Mouse (Mus musculus): Measurements from ENCODE around the gene Fbxo24. TPM values are rescaled to one million over a fixed set of nuclear protein-coding genes. Genes with fewer than 3 reads are reported as not detected.
A peak's percentile ranks its signal among the peaks of the same experiment; 100 is the strongest.

Fbxo24 gene
- polyA plus RNA-seq, 1 experiment from 2014 or later = 0.19 TPM

DNA sequence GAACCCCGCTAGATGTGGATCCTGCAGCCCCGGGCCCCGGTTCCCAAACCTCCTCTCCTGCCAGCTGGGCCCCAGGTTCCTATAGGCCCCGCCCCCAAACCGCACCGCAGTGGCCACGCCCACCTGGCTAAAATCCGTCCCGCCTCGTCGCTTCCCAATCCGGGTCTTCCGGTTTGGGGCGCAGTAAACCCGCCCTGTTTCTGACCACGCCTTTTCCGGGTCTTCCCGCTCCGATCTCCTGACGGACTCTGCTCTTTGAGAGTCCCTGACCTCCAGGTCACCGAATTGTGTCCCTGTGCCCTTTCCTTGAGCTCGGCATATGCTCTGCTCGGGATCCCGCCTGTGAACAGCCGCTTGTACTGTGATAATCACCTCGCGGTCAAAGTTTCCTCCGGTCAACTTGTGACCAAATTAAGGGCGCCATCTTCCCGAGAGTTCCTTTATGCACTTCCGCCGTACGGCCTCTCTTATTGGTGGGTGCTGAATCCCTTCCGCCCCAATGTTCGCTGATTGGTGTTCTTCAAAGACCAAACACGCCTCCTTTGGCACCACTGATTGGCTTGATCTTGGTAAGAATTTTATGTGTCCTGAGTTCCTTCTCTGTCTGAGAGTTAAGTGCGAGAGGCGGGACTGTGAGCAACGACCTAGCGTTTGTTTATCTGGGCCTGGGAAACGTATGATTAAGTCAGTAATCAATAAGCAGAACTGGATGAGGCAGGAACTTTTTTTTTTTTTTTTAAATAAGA, 28.0 kb downstream of the Fbxo24 start, which contains the start of gene Mospd3:
TSS of gene Mospd3 (minus strand) at position 440 of the 746 bp plus-strand sequence.
- peak within 1 kb of the TSS; percentile 80 for H3K4me2 ChIP-seq (ENCODE audit: low read depth, low read length)
- peak within 1 kb of the TSS; percentile 79 for H3K9ac ChIP-seq (replicated peaks; ENCODE audit: low read depth, low read length)
- H3K27me3 ChIP-seq (ENCODE audit: control insufficient read depth, insufficient read depth, low read length) = no peaks in the 10 kb centered on the region
- H3K4me3 ChIP-seq (ENCODE audit: low read depth, low read length) = peak within 1 kb of the TSS; percentile 74
- H3K4me1 ChIP-seq (ENCODE audit: control insufficient read depth, insufficient read depth, low read length) = peaks cover 16% of the 10 kb centered on the region; the same call in 1 of the 2 replicates
- H3K9me3 ChIP-seq (ENCODE audit: control insufficient read depth, low read length) = no peaks in the 10 kb centered on the region
- no peaks in the 10 kb centered on the region for H3K36me3 ChIP-seq (ENCODE audit: control insufficient read depth, insufficient read depth, low read length)
- peak within 1 kb of the TSS; percentile 76 for H3K27ac ChIP-seq (ENCODE audit: low read depth, low read length)
- peak; percentile 96 for ATAC-seq (ENCODE audit: low read depth)
- WGBS = under 1% methylated on average over 41 of the region's 41 CpGs

DNA sequence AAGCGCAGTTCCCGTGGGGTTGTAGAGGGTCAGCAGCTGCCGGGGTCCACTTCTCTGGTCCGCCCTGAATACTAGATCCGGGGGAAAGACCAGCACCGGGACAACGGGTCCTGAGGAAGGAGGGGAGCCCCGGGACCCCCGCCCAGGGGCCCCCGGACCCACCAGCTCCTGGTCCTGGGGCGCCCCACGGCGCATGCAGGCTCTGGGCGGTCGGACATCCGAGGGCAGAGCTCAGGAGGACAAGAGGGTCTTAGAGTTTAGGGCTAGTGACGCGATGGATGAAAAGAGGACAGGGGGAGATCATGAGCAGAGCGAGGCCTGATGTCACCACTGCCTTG, 28.6 kb downstream of the Fbxo24 start:
- no peaks in the 10 kb centered on the region for H3K27me3 ChIP-seq (ENCODE audit: control insufficient read depth, insufficient read depth, low read length)
- no peaks in the 10 kb centered on the region for H3K36me3 ChIP-seq (ENCODE audit: control insufficient read depth, insufficient read depth, low read length)
- peak overlapping the region; percentile 60 for H3K27ac ChIP-seq (ENCODE audit: low read depth, low read length)
- peak overlapping the region; percentile 74 for H3K4me3 ChIP-seq (ENCODE audit: low read depth, low read length)
- H3K9ac ChIP-seq (replicated peaks; ENCODE audit: low read depth, low read length) = peak overlapping the region; percentile 79
- WGBS = 2% methylated on average over 19 of the region's 19 CpGs
- peak; percentile 67 for ATAC-seq (ENCODE audit: low read depth)
- H3K4me2 ChIP-seq (ENCODE audit: low read depth, low read length) = peak overlapping the region; percentile 80
- H3K9me3 ChIP-seq (ENCODE audit: control insufficient read depth, low read length) = no peaks in the 10 kb centered on the region
- H3K4me1 ChIP-seq (ENCODE audit: control insufficient read depth, insufficient read depth, low read length) = peaks cover 16% of the 10 kb centered on the region; the same call in 1 of the 2 replicates

DNA sequence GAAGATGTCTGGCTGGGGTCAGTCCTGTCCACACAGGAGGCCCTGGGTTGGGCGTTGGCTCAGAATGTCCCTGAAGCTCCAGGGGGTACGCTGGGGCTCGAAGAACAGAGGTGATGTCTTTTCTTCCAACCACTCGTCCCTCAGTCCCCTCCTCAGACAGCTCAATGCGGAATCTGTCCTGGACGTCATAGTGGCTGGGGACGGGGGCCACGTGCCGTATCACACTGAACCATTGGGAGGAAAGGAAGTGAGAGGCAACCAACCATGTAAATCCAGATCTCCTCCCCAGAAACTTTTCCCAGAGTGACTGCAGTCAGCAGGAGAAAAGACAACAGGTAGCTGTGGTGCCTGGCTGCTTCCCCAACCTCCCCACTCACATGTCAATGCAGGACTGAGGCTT, 29.2 kb downstream of the Fbxo24 start:
- 72% methylated on average over 9 of the region's 9 CpGs for WGBS

GRCm38 (mm10) chr5:137598100-137598826, 30.5 kb downstream of the Fbxo24 start:
- Histone ChIP-seq H3K9me3 (ENCODE audit: control insufficient read depth, low read length) (no peaks in the 10 kb centered on the region), H3K9ac (replicated peaks; ENCODE audit: low read depth, low read length) (no peak overlapping the region), H3K4me1 (ENCODE audit: control insufficient read depth, insufficient read depth, low read length) (peaks cover 16% of the 10 kb centered on the region; the same call in 1 of the 2 replicates), H3K27ac (ENCODE audit: low read depth, low read length) (no peak overlapping the region), H3K4me3 (ENCODE audit: low read depth, low read length) (no peak overlapping the region), H3K27me3 (ENCODE audit: control insufficient read depth, insufficient read depth, low read length) (no peaks in the 10 kb centered on the region), H3K36me3 (ENCODE audit: control insufficient read depth, insufficient read depth, low read length) (no peaks in the 10 kb centered on the region), H3K4me2 (ENCODE audit: low read depth, low read length) (no peak overlapping the region)
- WGBS = 93% methylated on average over 2 of the region's 2 CpGs
- ATAC-seq (ENCODE audit: low read depth) = no peak

More for the DNA sequence above, 29.2 kb downstream of the Fbxo24 start:
- Histone ChIP-seq H3K4me3 (ENCODE audit: low read depth, low read length) (peak overlapping the region; percentile 74), H3K27me3 (ENCODE audit: control insufficient read depth, insufficient read depth, low read length) (no peaks in the 10 kb centered on the region), H3K9me3 (ENCODE audit: control insufficient read depth, low read length) (no peaks in the 10 kb centered on the region), H3K27ac (ENCODE audit: low read depth, low read length) (no peak overlapping the region), H3K36me3 (ENCODE audit: control insufficient read depth, insufficient read depth, low read length) (no peaks in the 10 kb centered on the region), H3K4me1 (ENCODE audit: control insufficient read depth, insufficient read depth, low read length) (peaks cover 16% of the 10 kb centered on the region; the same call in 1 of the 2 replicates), H3K4me2 (ENCODE audit: low read depth, low read length) (peak overlapping the region; percentile 80), H3K9ac (replicated peaks; ENCODE audit: low read depth, low read length) (peak overlapping the region; percentile 79)
- ATAC-seq (ENCODE audit: low read depth) = no peak

GRCm38 (mm10) chr5:137597625-137598024, 31.2 kb downstream of the Fbxo24 start:
- no peak overlapping the region for H3K9ac ChIP-seq (replicated peaks; ENCODE audit: low read depth, low read length)
- no peak overlapping the region for H3K4me2 ChIP-seq (ENCODE audit: low read depth, low read length)
- 98% methylated on average over 6 of the region's 6 CpGs for WGBS
- no peak for ATAC-seq (ENCODE audit: low read depth)
- no peak overlapping the region for H3K27ac ChIP-seq (ENCODE audit: low read depth, low read length)
- H3K9me3 ChIP-seq (ENCODE audit: control insufficient read depth, low read length) = no peaks in the 10 kb centered on the region
- H3K36me3 ChIP-seq (ENCODE audit: control insufficient read depth, insufficient read depth, low read length) = no peaks in the 10 kb centered on the region
- peaks cover 16% of the 10 kb centered on the region; the same call in 1 of the 2 replicates for H3K4me1 ChIP-seq (ENCODE audit: control insufficient read depth, insufficient read depth, low read length)
- H3K4me3 ChIP-seq (ENCODE audit: low read depth, low read length) = no peak overlapping the region
- H3K27me3 ChIP-seq (ENCODE audit: control insufficient read depth, insufficient read depth, low read length) = no peaks in the 10 kb centered on the region

DNA sequence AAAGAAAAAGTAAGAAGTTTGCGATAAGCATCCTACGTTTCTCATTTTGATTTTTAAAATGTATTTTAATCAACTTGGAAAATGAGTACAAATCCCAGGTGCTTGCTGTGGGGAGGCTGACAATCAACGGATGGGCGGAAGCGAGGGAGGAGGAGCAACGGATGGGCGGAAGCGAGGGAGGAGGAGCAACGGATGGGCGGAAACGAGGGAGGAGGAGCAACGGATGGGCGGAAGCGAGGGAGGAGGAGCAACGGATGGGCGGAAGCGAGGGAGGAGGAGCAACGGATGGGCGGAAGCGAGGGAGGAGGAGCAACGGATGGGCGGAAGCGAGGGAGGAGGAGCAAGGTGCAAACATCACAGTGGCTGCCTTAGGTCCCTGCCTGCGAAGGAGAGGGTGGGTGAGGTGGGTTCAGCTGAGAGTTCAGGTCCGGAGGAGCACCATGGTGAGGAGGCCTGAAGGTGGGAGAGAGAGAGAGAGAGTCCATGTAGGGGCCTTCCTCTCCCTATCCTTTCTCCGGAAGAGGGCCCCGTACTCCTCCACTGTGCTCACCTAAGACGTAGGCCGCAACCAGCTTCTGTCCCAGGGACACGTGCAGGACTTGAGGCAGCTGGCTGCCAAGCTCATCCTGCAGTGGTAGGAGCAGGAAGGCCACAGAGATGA, 32.1 kb downstream of the Fbxo24 start:
- no peak for ATAC-seq (ENCODE audit: low read depth)

GRCm38 (mm10) chr5:137595921-137596320, 32.9 kb downstream of the Fbxo24 start:
- H3K4me3 ChIP-seq (ENCODE audit: low read depth, low read length) = no peak overlapping the region

More for the DNA sequence above, 32.1 kb downstream of the Fbxo24 start:
- H3K4me3 ChIP-seq (ENCODE audit: low read depth, low read length) = no peak overlapping the region
- no peaks in the 10 kb centered on the region for H3K9me3 ChIP-seq (ENCODE audit: control insufficient read depth, low read length)
- peaks cover 10% of the 10 kb centered on the region; the same call in 1 of the 2 replicates for H3K4me1 ChIP-seq (ENCODE audit: control insufficient read depth, insufficient read depth, low read length)
- no peak overlapping the region for H3K27ac ChIP-seq (ENCODE audit: low read depth, low read length)
- H3K36me3 ChIP-seq (ENCODE audit: control insufficient read depth, insufficient read depth, low read length) = no peaks in the 10 kb centered on the region
- H3K4me2 ChIP-seq (ENCODE audit: low read depth, low read length) = peak overlapping the region; percentile 26; the same call in 1 of the 2 replicates
- no peak overlapping the region for H3K9ac ChIP-seq (replicated peaks; ENCODE audit: low read depth, low read length)
- WGBS = 34% methylated on average over 24 of the region's 30 CpGs
- no peaks in the 10 kb centered on the region for H3K27me3 ChIP-seq (ENCODE audit: control insufficient read depth, insufficient read depth, low read length)

DNA sequence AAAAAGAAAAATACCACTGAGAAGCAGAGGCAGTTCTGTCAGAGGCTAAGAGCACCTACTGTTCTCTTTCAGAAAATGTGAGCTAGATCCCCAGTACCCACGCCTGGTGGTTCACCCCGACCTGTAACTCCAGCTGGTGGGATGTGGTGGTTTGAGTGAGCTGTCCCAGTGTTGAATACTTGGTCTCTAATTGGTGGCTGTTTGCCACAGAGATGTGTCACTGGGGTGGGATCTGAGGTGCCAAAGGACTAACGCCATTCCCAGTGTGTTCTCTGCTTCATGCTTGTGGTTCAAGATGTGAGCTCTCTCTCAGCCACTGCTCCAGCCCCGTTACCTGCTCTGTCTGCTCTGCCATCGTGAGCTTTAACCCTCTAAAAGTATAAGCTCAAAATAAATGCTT, 38.3 kb downstream of the Fbxo24 start:
- no peak overlapping the region for H3K9ac ChIP-seq (replicated peaks; ENCODE audit: low read depth, low read length)
- no peak overlapping the region for H3K4me3 ChIP-seq (ENCODE audit: low read depth, low read length)
- no peaks in the 10 kb centered on the region for H3K36me3 ChIP-seq (ENCODE audit: control insufficient read depth, insufficient read depth, low read length)
- no peaks in the 10 kb centered on the region for H3K27me3 ChIP-seq (ENCODE audit: control insufficient read depth, insufficient read depth, low read length)
- no peak overlapping the region for H3K4me2 ChIP-seq (ENCODE audit: low read depth, low read length)
- H3K4me1 ChIP-seq (ENCODE audit: control insufficient read depth, insufficient read depth, low read length) = no peaks in the 10 kb centered on the region
- 78% methylated on average over 5 of the region's 5 CpGs for WGBS
- no peaks in the 10 kb centered on the region for H3K9me3 ChIP-seq (ENCODE audit: control insufficient read depth, low read length)
- no peak for ATAC-seq (ENCODE audit: low read depth)
- H3K27ac ChIP-seq (ENCODE audit: low read depth, low read length) = no peak overlapping the region

More at GRCm38 (mm10) chr5:137595921-137596320, 32.9 kb downstream of the Fbxo24 start:
- Histone ChIP-seq H3K27me3 (ENCODE audit: control insufficient read depth, insufficient read depth, low read length) (no peaks in the 10 kb centered on the region), H3K36me3 (ENCODE audit: control insufficient read depth, insufficient read depth, low read length) (no peaks in the 10 kb centered on the region), H3K4me1 (ENCODE audit: control insufficient read depth, insufficient read depth, low read length) (peaks cover 10% of the 10 kb centered on the region; the same call in 1 of the 2 replicates), H3K9ac (replicated peaks; ENCODE audit: low read depth, low read length) (no peak overlapping the region), H3K9me3 (ENCODE audit: control insufficient read depth, low read length) (no peaks in the 10 kb centered on the region), H3K4me2 (ENCODE audit: low read depth, low read length) (no peak overlapping the region), H3K27ac (ENCODE audit: low read depth, low read length) (no peak overlapping the region)
- WGBS = 67% methylated on average over 7 of the region's 7 CpGs
- no peak for ATAC-seq (ENCODE audit: low read depth)

Measured in neural tube, embryonic 14.5 days (tissue).